Mouse (Mus musculus): ENCODE results near the gene Lsr.

DNA sequence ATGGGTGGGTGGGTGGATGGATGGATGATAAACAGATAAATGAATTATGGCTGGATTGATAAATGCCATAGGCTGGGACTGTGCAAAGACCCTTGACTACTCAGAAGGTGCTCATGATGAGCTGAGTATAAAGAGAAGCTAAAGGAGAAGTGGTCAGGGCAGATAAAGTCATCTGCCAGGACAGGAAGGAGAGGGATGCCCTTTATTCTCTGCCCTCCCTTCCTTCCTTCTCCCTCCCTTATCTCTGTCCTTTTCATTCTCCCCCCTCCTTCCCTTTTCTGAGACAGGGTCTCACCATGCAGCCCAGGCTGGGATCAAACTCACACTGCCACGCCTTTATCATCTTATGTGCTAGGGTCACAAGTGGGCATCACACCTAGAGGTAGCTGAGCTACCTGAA, 34.5 kb upstream of the Lsr start:
- TF ChIP-seq POLR2A (IDR thresholded peaks at IDR 0.05; ENCODE audit: borderline replicate concordance, control insufficient read depth, low read depth, low read length): no peak
- no peak for TF ChIP-seq CTCF (IDR thresholded peaks at IDR 0.05; ENCODE audit: control insufficient read depth, insufficient read depth, low read length)
